Mouse (Mus musculus) G1E (cell line): ENCODE measurements around the gene Larp1.

Experiments used
- CTCF ChIP-seq: IDR thresholded peaks from 2 replicates; pipeline ENCODE4 v1.5.1; 2012; ENCODE audit warnings: low read depth, low read length, inconsistent platforms, mixed read lengths
- GATA1 ChIP-seq: IDR thresholded peaks from 2 replicates; pipeline ENCODE4 v1.6.1; 2012; ENCODE audit warnings: borderline replicate concordance, low read length, inconsistent platforms, mixed read lengths
- POLR2AphosphoS5 ChIP-seq: IDR thresholded peaks from 2 replicates; pipeline ENCODE4 v1.6.1; 2012; ENCODE audit warnings: low read depth, low read length, inconsistent platforms; ENCODE audit not compliant: insufficient replicate concordance
- TAL1 ChIP-seq: conservative IDR thresholded peaks from 2 replicates; pipeline ENCODE4 v1.6.1; 2012; ENCODE audit warnings: low read depth, low read length, inconsistent platforms, mixed read lengths

- TF ChIP-seq CTCF = no peak
- no peak for TF ChIP-seq GATA1
- no peak for TF ChIP-seq POLR2AphosphoS5
- no peak for TF ChIP-seq TAL1
Observed at GRCm38 (mm10) chr11:58026337-58026736, 17.5 kb downstream of the Larp1 start.
